Mouse (Mus musculus): ENCODE data around the gene Slc25a22. TPM values are rescaled to one million over a fixed set of nuclear protein-coding genes. Genes with fewer than 3 reads are reported as not detected.
A peak's percentile ranks its signal among the peaks of the same experiment; 100 is the strongest.

The Slc25a22 gene
- 10 to 100 TPM; 60.0 to 96.2 TPM for total RNA-seq (2021)

DNA sequence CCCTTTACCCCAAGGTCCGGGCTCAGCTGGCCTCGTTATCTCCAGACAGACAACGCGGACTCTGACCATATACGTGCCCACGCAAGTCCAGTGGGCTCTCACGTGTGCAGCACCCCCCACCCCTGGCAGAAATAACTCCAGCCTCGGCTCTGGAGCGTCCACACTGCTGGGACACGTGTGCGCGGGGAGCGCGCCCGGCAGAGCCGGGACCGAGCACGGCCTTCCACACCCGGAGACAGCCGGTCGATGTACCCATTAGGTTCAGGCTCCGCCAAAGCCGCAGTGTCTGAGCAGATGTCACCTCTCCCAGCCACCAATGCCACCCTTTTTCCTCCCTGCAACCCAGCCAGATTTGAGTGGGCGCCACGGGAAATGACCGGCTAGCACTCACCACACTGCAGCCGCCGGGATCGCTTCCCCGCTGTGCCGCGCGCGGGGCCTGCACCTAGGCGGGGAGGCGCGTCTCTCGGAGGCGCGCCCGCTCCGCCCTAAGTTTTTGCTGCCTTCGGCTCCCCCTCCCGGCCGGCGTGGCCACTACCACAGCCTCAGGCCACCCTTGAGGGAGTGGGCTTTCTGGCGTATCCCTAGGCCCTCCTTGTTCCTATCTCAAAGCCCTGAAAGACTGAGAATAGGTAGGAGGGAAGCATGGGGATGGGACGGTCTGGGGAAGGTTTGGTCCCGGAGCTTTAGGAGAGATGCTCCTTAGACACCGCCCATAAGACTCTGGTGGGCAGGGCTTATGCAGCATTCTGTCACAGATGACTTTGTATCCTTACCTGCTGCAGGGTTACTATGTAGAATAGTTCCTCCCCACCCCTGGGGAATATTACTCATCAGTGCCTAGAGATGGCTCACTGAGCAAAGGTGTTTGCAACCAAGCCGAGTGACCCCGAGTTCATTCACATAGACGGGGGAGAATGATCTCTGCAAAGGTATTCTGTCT is at the start of gene Slc25a22:
Gene Slc25a22, minus strand, starts transcription at position 715 of the 943 bp plus-strand sequence.
- intact Hi-C loops (cut with DNase I), result loop anchor here (1.0 kb wide), 1 partner anchor 28 kb away; no protein-coding TSS in a partner anchor
- peak; percentile 82 to 89 for DNase-seq

- intact Hi-C loops (cut with DNase I), result loop anchor here (10.0 kb wide), 1 partner anchor 438 kb away; no protein-coding TSS in a partner anchor
- DNase-seq, result no peak
Observed at GRCm38 (mm10) chr7:141487141-141487540, 49.4 kb upstream of the Slc25a22 start.

DNA sequence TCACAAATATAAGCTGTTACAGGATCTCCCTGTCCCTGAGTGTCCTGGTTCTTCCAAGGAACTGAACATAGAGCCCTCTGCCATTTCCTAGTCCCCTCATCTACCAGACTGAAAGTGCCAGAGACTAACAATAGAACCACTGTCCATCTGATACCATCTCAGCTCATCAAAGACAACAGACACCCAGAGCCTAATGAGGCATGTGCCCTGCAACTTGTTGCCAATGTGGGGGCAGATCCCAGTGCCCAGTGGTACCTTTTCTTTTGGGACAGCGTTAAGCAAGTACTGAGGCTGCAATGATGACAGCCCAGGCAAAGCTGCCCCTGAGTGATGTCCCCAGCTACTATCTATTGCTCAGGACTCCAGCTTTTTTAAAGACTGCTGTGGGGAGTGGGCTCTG is 48.5 kb upstream of the Slc25a22 start:
- DNase-seq, result no peak
- intact Hi-C loops (cut with DNase I), result loop anchor here (10.0 kb wide), 1 partner anchor 439 kb away; no protein-coding TSS in a partner anchor

GRCm38 (mm10) chr7:141485606-141486005 is 47.9 kb upstream of the Slc25a22 start:
- intact Hi-C loops (cut with DNase I), result loop anchor here (10.0 kb wide), 1 partner anchor 439 kb away; no protein-coding TSS in a partner anchor
- no peak for DNase-seq

DNA sequence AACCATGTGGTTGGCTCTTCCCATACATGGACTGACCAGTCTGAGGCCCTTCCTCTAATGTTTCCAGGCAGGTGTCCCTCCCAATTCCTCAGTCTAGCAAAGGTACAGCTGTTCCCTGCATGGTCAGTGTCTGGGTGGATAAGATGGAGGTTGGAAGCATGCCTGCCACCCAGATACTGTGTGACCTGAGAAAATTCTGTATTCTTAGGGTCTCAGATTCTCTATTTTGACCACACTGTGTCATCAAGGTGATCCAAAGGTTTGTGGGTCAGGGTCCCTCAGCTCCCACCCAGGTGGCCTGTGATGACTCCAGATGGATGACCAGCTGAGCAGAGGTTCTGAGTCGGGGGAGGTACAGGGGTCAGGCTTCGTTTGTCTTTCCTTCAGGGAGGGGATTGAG is 47.5 kb upstream of the Slc25a22 start:
- intact Hi-C loops (cut with DNase I), result loop anchor here (10.0 kb wide), 1 partner anchor 440 kb away; no protein-coding TSS in a partner anchor
- no peak for DNase-seq

- intact Hi-C loops (cut with DNase I), result loop anchor here (10.0 kb wide), 1 partner anchor 440 kb away; no protein-coding TSS in a partner anchor
- DNase-seq, result no peak
Observed at GRCm38 (mm10) chr7:141484186-141485120, 46.8 kb upstream of the Slc25a22 start.

DNA sequence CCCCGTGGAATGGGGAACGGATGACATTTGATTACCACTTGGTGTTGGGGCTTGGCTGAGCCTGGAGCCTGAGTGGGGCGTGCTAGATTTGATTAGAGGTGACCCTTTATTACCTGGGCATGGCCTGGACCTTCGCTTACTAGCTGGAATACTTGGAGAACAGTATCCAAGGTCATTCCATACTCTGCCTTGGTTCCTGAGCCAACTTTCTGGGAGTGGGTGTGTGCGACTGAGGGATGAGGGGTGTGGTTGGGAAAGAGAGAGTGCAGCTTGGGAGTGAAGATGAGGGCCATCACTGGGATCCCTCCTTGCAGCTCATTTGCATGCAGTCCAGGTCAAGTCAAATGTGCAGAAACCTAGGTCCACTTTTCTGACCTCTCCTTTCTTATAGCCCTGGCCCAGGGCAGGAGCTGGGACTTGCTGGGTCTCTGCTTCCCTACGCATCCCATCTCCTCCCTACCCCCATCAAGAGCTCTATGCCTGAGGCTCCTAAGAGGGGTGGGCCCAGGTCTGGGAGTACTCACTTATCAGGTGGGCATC is 45.5 kb upstream of the Slc25a22 start:
- DNase-seq, result no peak
- intact Hi-C loops (cut with DNase I), result loop anchor here (10.0 kb wide), 1 partner anchor 442 kb away; no protein-coding TSS in a partner anchor

- intact Hi-C loops (cut with DNase I), result loop anchor here (10.0 kb wide), 1 partner anchor 442 kb away; no protein-coding TSS in a partner anchor
- no peak for DNase-seq
Observed at GRCm38 (mm10) chr7:141482531-141483024, 44.9 kb upstream of the Slc25a22 start.

- intact Hi-C loops (cut with DNase I), result loop anchor here (1.0 to 10.0 kb wide), 2 partner anchors 44 to 443 kb away; no protein-coding TSS in a partner anchor
- peak; percentile 50 to 55 for DNase-seq
Observed at GRCm38 (mm10) chr7:141481498-141482401, 44.1 kb upstream of the Slc25a22 start.

- intact Hi-C loops (cut with DNase I), result loop anchor here (1.0 to 10.0 kb wide), 3 partner anchors 44 to 444 kb away; no protein-coding TSS in a partner anchor
- peak; percentile 72 to 75 for DNase-seq
Observed at GRCm38 (mm10) chr7:141480842-141481497, 43.3 kb upstream of the Slc25a22 start.

DNA sequence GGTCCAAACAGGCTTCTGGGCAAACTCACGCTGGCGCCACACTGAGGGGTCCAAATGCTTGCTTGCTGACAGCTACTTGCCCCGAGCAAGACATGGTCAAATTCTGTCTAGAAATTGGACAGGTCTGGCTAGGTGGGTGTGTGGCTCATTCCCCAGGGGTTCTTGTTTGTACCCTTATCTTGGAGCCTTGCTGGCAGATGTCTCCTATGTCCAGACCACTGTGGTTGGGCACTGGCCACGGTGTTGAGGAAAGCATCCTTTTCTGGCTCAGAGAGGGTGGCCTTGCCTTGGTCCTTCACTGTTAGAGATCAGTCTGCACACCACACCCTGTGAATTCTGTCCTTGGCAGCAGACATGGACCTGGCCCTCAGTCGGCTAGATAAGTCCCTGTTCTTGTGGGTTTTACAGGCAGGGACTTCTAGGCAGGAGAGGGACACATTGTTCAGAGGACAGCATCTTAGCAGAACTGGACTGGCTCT is 40.6 kb upstream of the Slc25a22 start:
- peak; percentile 35 to 42 for DNase-seq
- intact Hi-C loops (cut with DNase I), result no loop called here

DNA sequence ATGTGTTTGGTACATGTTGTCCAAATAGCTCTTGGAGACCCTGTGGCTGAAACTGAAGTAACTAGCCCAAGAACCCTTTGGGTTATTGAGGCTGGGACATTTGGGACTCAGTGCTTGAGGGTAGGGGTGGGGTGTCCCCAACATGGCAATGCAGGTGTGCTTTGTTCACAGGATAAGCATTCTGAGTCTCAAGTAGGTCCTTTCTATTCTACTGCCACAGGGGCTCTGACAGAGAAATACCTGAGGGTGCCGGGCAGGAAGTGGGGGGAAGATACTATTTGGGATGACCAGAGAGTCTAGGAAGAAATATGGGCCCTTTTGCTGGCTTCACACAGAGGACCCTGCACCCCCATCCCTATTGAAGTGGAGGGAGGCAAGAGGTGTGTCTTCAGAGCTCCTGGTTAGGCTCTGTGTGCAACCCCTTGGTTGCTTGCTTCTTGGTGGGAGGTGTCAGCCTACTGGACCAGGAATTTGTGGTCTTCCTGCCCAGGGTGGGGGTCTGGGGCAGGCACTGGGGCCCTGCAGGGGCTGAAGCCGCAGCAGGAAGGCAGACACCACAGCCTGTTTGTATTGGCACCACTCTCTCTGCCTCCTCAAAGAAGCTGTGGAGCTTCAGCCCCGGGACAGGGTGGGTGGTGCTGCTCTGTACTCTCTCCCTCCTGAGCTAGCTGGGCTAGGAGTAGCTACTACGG is 40.0 kb upstream of the Slc25a22 start:
- DNase-seq, result peak; percentile 27 to 33
- intact Hi-C loops (cut with DNase I), result no loop called here

GRCm38 (mm10) chr7:141476981-141477370 is 39.3 kb upstream of the Slc25a22 start:
- intact Hi-C loops (cut with DNase I), result no loop called here
- DNase-seq, result no peak

- DNase-seq, result peak; percentile 84 to 92
- intact Hi-C loops (cut with DNase I), result no loop called here
Observed at GRCm38 (mm10) chr7:141476226-141476980, 38.7 kb upstream of the Slc25a22 start.

GRCm38 (mm10) chr7:141475805-141476158 is 38.1 kb upstream of the Slc25a22 start:
- DNase-seq, result peak in 1 of 2 experiments; percentile 43
- intact Hi-C loops (cut with DNase I), result no loop called here

- peak; percentile 86 to 95 for DNase-seq
- intact Hi-C loops (cut with DNase I), result no loop called here
Observed at GRCm38 (mm10) chr7:141475011-141475804, 37.5 kb upstream of the Slc25a22 start, which contains the start of the genes Polr2l and Tspan4. Gene Polr2l (minus strand): TSS chr7:141475132. Gene Tspan4 (plus strand): TSS chr7:141475240.
